Mouse (Mus musculus) embryonic facial prominence, embryonic 14.5 days (tissue): ENCODE data around the gene Clec12b. TPM values are rescaled to one million over a fixed set of nuclear protein-coding genes. Genes with fewer than 3 reads are reported as not detected.

Experiments
- ATAC-seq: fragments of 200-750 bp; cut with Nextera tagmentation; 2 replicates; pipeline ENCODE4 v1.8.0; 2017; ENCODE audit warnings: low read depth, moderate number of reproducible peaks, moderate TSS enrichment
- DNase-seq: peaks from one replicate; pipeline ENCODE4 v3.0.0-alpha.2; 2015; ENCODE audit warnings: low spot score
- H3K27ac ChIP-seq: fragments of 300-500 bp; sonication (generic); replicated peaks from 2 replicates; pipeline ENCODE4 v1.5.1; 2014; ENCODE audit warnings: low read depth, mild to moderate bottlenecking, low read length, moderate library complexity
- H3K27me3 ChIP-seq: fragments of 300-500 bp; sonication (generic); replicated peaks from 2 replicates; pipeline ENCODE4 v1.6.1; 2014; ENCODE audit warnings: low read length; ENCODE audit not compliant: control insufficient read depth, insufficient read depth
- H3K36me3 ChIP-seq: fragments of 300-500 bp; sonication (generic); 2 replicates; pipeline ENCODE4 v1.6.1; 2014; ENCODE audit warnings: low read length, mixed read lengths; ENCODE audit not compliant: control insufficient read depth, insufficient read depth
- H3K4me1 ChIP-seq: fragments of 300-500 bp; sonication (generic); 2 replicates; pipeline ENCODE4 v1.6.1; 2014; ENCODE audit warnings: antibody characterized with exemption, low read length; ENCODE audit not compliant: control insufficient read depth, insufficient read depth
- H3K4me2 ChIP-seq: fragments of 300-500 bp; sonication (generic); 2 replicates; pipeline ENCODE4 v1.6.1; 2014; ENCODE audit warnings: low read depth, mild to moderate bottlenecking, low read length, moderate library complexity, mixed read lengths
- H3K4me3 ChIP-seq: fragments of 300-500 bp; sonication (generic); 2 replicates; pipeline ENCODE4 v1.5.1; 2014; ENCODE audit warnings: low read depth, mild to moderate bottlenecking, low read length
- H3K9ac ChIP-seq: fragments of 300-500 bp; sonication (generic); 2 replicates; pipeline ENCODE4 v1.6.1; 2014; ENCODE audit warnings: low read depth, mild to moderate bottlenecking, low read length, moderate library complexity, mixed read lengths
- H3K9me3 ChIP-seq: fragments of 300-500 bp; sonication (generic); 2 replicates; pipeline ENCODE4 v1.6.1; 2016; ENCODE audit warnings: low read length; ENCODE audit not compliant: control insufficient read depth
- WGBS: fragments of 180-500 bp; shearing (Covaris S2); extraction: QIAGEN DNeasy Blood & Tissue Kit; methylation state at CpG from one replicate; pipeline ENCODE4 v1.1.7; 2014; 5-methylcytosine and 5-hydroxymethylcytosine counted together
- polyA plus RNA-seq: library from polyadenylated mRNA; unstranded; fragments of >200 nt; fragmentation: Nextera tagmentation; extraction: Ambion mirVana; gene quantifications from 2 replicates; pipeline ENCODE4 v1.2.1, GENCODE M21; 2014

Clec12b gene
- polyA plus RNA-seq, 1 experiment from 2014 or later = 0.21 TPM

GRCm38 (mm10) chr6:129326568-129327150 is 59.0 kb downstream of the Clec12b start:
- no peak overlapping the region for H3K4me3 ChIP-seq
- no peak overlapping the region for H3K27ac ChIP-seq
- H3K27me3 ChIP-seq = no peaks in the 10 kb centered on the region
- H3K9ac ChIP-seq = no peak overlapping the region
- ATAC-seq (no peak), DNase-seq (peak; percentile 36)
- no peak overlapping the region for H3K4me2 ChIP-seq
- 60% methylated on average over 13 of the region's 13 CpGs for WGBS
- H3K9me3 ChIP-seq = no peaks in the 10 kb centered on the region
- no peaks in the 10 kb centered on the region for H3K36me3 ChIP-seq
- no peaks in the 10 kb centered on the region for H3K4me1 ChIP-seq

GRCm38 (mm10) chr6:129326016-129326415 is 59.7 kb downstream of the Clec12b start:
- DNase-seq (no peak), ATAC-seq (no peak)
- WGBS = 75% methylated on average over 1 of the region's 1 CpGs
- H3K4me2 ChIP-seq = no peak overlapping the region
- no peak overlapping the region for H3K27ac ChIP-seq
- no peaks in the 10 kb centered on the region for H3K9me3 ChIP-seq
- no peak overlapping the region for H3K9ac ChIP-seq
- no peaks in the 10 kb centered on the region for H3K27me3 ChIP-seq
- H3K4me1 ChIP-seq = no peaks in the 10 kb centered on the region
- H3K36me3 ChIP-seq = no peaks in the 10 kb centered on the region
- no peak overlapping the region for H3K4me3 ChIP-seq

Other genes starting within 250 kb of the Clec12b start
- gene Clec2d, start 205.3 kb downstream of the Clec12b start, polyA plus RNA-seq = 0.51 and 0.97 TPM in 2 replicates
- 0.18 and 0.35 TPM in 2 replicates for gene Cd69, start 110.4 kb downstream of the Clec12b start, polyA plus RNA-seq
- gene 4922502D21Rik, start 54.1 kb downstream of the Clec12b start, polyA plus RNA-seq = 0.17 TPM in 1 of 2 replicates, not detected in the other
- gene Clec12a, start 43.2 kb downstream of the Clec12b start, polyA plus RNA-seq = 1.9 and 3.0 TPM in 2 replicates
- gene Clec1b, start 11.4 kb upstream of the Clec12b start, polyA plus RNA-seq = 1.6 and 2.2 TPM in 2 replicates
- 0.17 and 0.24 TPM in 2 replicates for gene Clec9a, start 23.0 kb upstream of the Clec12b start, polyA plus RNA-seq
- gene Clec1a, start 66.1 kb upstream of the Clec12b start, polyA plus RNA-seq = 2.7 and 4.3 TPM in 2 replicates
- 0.06 TPM in 1 of 2 replicates, not detected in the other for gene Olr1, start 121.3 kb upstream of the Clec12b start, polyA plus RNA-seq
- not detected in 2 replicates for gene Tmem52b, start 126.7 kb upstream of the Clec12b start, polyA plus RNA-seq
- gene Gabarapl1, start 147.3 kb upstream of the Clec12b start, polyA plus RNA-seq = 19.8 and 21.4 TPM in 2 replicates
- not detected in 2 replicates for gene Klre1, start 192.0 kb upstream of the Clec12b start, polyA plus RNA-seq
- gene Klrd1, start 205.9 kb upstream of the Clec12b start, polyA plus RNA-seq = 0.26 and 2.4 TPM in 2 replicates
- gene Klrk1, start 238.0 kb upstream of the Clec12b start, polyA plus RNA-seq = 0.06 TPM in 1 of 2 replicates, not detected in the other